Mouse (Mus musculus) intestine, embryonic 16.5 days (tissue): Measurements from ENCODE around the gene Chrnb2. TPM values are rescaled to one million over a fixed set of nuclear protein-coding genes. Genes with fewer than 3 reads are reported as not detected.
A peak's percentile ranks its signal among the peaks of the same experiment; 100 is the strongest.

Experiments
- ATAC-seq: fragments of 200-750 bp; cut with Nextera tagmentation; 2 replicates; pipeline ENCODE4 v1.8.0; 2017; ENCODE audit warnings: moderate TSS enrichment, moderate library complexity
- H3K27ac ChIP-seq: fragments of 300-500 bp; sonication (generic); 2 replicates; pipeline ENCODE4 v1.5.1; 2014; ENCODE audit warnings: mild to moderate bottlenecking, low read length
- H3K27me3 ChIP-seq: fragments of 300-500 bp; sonication (generic); replicated peaks from 2 replicates; pipeline ENCODE4 v1.6.1; 2014; ENCODE audit warnings: low read length, control low read depth, mixed read lengths; ENCODE audit not compliant: control insufficient read depth, insufficient read depth
- H3K36me3 ChIP-seq: fragments of 300-500 bp; sonication (generic); 2 replicates; pipeline ENCODE4 v1.6.1; 2014; ENCODE audit warnings: low read length, control low read depth; ENCODE audit not compliant: control insufficient read depth, insufficient read depth
- H3K4me1 ChIP-seq: fragments of 300-500 bp; sonication (generic); 2 replicates; pipeline ENCODE4 v1.6.1; 2014; ENCODE audit warnings: low read length, control low read depth, mixed read lengths; ENCODE audit not compliant: control insufficient read depth, insufficient read depth
- H3K4me2 ChIP-seq: fragments of 300-500 bp; sonication (generic); 2 replicates; pipeline ENCODE4 v1.6.1; 2014; ENCODE audit warnings: low read depth, low read length, control low read depth
- H3K4me3 ChIP-seq: fragments of 300-500 bp; sonication (generic); 2 replicates; pipeline ENCODE4 v1.5.1; 2014; ENCODE audit warnings: mild to moderate bottlenecking, low read length
- H3K9ac ChIP-seq: fragments of 300-500 bp; sonication (generic); 2 replicates; pipeline ENCODE4 v1.6.1; 2014; ENCODE audit warnings: low read depth, low read length
- H3K9me3 ChIP-seq: fragments of 300-500 bp; sonication (generic); 2 replicates; pipeline ENCODE4 v1.6.1; 2016; ENCODE audit warnings: low read length, control low read depth; ENCODE audit not compliant: control insufficient read depth
- WGBS: fragments of 180-500 bp; shearing (Covaris S2); extraction: QIAGEN DNeasy Blood & Tissue Kit; methylation state at CpG from one replicate; pipeline ENCODE4 v1.1.7; 2014; 5-methylcytosine and 5-hydroxymethylcytosine counted together
- polyA plus RNA-seq: library from polyadenylated mRNA; unstranded; fragments of >200 nt; fragmentation: Nextera tagmentation; extraction: Ambion mirVana; gene quantifications from 2 replicates; pipeline ENCODE4 v1.2.1, GENCODE M21; 2015

The Chrnb2 gene
- polyA plus RNA-seq, 1 experiment from 2014 or later, result 1.5 TPM

DNA sequence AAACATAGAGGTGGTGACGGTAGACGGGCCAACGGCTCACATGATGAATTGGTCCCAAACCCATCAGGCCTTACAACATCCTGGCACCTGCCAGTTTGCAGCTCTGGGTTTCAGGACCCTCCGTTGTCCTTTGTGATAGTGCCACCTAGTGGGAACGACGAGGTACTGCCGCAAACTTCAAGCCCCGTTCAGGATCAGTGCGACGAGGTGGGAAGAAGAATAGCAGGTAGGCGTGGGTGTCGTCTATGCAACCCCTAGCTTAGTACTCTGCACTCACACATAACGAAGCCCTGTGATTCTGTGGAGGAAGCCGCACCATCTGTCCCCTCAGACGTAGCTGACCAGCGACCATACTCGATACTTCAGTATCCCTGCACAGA lies 8.1 kb upstream of the Chrnb2 start:
- no peaks in the 10 kb centered on the region for H3K27me3 ChIP-seq
- under 1% methylated on average over 17 of the region's 17 CpGs for WGBS
- no peaks in the 10 kb centered on the region for H3K9me3 ChIP-seq
- peak overlapping the region; percentile 100 for H3K9ac ChIP-seq
- peaks cover 7% of the 10 kb centered on the region; the same call in 1 of the 2 replicates for H3K36me3 ChIP-seq
- H3K4me1 ChIP-seq, result peaks cover 26% of the 10 kb centered on the region
- peak overlapping the region; percentile 93 for H3K4me3 ChIP-seq
- H3K4me2 ChIP-seq, result peak overlapping the region; percentile 93
- peak; percentile 73 for ATAC-seq
- H3K27ac ChIP-seq, result peak overlapping the region; percentile 97

DNA sequence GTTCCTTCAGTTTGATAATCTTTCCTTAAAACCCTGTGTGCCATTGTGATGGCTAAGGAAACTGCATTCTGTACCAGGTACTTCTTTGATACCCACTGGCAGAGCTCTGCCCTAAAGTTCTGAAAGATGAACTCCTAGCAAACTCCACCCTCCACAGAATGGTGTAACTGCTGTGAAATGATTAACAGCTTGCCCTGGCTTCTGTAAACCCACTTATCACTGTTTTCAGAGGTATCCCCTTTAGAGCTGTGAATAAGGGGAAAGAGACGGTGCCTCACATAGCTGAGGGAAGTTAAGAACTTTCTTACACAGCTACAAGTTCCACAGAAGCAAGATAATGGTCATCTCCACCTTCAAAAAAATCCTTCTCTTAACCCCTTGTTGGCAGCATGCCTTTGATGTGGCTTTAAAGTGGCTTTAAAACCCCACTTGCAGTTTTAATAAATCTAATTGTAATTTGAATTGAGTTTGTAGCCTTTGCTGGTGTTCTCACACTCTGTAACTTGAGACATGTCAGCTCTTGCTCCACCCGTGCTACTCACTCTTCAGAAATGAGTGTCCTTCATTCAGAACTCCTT lies 6.1 kb upstream of the Chrnb2 start:
- H3K4me1 ChIP-seq, result peaks cover 20% of the 10 kb centered on the region
- H3K9me3 ChIP-seq, result no peaks in the 10 kb centered on the region
- H3K4me2 ChIP-seq, result no peak overlapping the region
- no peak overlapping the region for H3K4me3 ChIP-seq
- 37% methylated on average over 2 of the region's 2 CpGs for WGBS
- H3K27ac ChIP-seq, result no peak overlapping the region
- no peak for ATAC-seq
- no peaks in the 10 kb centered on the region for H3K36me3 ChIP-seq
- H3K9ac ChIP-seq, result no peak overlapping the region
- H3K27me3 ChIP-seq, result no peaks in the 10 kb centered on the region

DNA sequence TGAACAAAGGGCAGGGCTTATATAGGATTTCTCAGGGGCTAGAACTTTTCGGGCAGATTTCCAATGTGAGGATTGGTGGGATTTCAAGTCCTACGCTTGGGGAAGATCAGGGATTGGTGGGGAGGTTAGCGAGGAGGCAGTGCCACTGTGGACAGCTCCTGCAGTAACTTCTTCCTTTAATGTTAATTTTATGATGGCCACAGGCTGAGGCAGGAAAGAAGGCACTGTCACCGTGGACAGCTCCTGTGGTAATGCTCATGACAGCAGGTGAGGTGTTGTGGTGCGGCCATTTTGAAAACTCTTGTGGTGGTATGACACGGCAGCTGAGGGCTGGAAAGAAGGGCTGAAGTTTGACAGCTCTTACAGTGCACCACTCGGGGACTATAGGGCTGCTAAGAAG lies 5.2 kb upstream of the Chrnb2 start:
- H3K4me3 ChIP-seq, result no peak overlapping the region
- H3K4me2 ChIP-seq, result no peak overlapping the region
- no peak overlapping the region for H3K27ac ChIP-seq
- H3K36me3 ChIP-seq, result no peaks in the 10 kb centered on the region
- 68% methylated on average over 7 of the region's 7 CpGs for WGBS
- peaks cover 12% of the 10 kb centered on the region for H3K4me1 ChIP-seq
- ATAC-seq, result no peak
- H3K9ac ChIP-seq, result no peak overlapping the region
- no peaks in the 10 kb centered on the region for H3K9me3 ChIP-seq
- no peaks in the 10 kb centered on the region for H3K27me3 ChIP-seq

DNA sequence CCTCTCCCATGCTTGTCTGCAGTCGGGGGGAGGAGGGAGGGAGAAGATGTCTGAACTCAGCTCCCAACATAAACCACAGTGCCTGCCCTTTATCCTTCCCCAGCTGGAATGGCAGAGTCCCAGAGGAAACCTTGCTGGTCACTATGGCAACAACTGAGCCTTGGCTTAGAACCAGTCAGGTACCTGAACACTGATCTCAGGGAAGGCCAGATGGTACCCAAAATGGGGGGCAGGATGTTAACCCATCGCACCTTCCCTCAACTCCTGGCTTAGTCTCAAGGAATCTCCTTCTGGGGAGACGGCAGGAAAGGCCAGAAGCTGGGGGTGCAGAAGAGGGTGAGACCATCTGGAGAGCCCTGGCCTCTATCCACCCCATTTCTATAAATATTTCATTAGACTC lies 4.6 kb downstream of the Chrnb2 start:
- no peaks in the 10 kb centered on the region for H3K36me3 ChIP-seq
- no peak overlapping the region for H3K4me2 ChIP-seq
- H3K4me1 ChIP-seq, result peaks cover 8% of the 10 kb centered on the region
- H3K27ac ChIP-seq, result no peak overlapping the region
- H3K27me3 ChIP-seq, result peaks cover 5% of the 10 kb centered on the region; the same call in 1 of the 2 replicates
- no peak overlapping the region for H3K4me3 ChIP-seq
- WGBS, result 67% methylated on average over 2 of the region's 3 CpGs
- ATAC-seq, result no peak
- H3K9ac ChIP-seq, result no peak overlapping the region
- no peaks in the 10 kb centered on the region for H3K9me3 ChIP-seq

DNA sequence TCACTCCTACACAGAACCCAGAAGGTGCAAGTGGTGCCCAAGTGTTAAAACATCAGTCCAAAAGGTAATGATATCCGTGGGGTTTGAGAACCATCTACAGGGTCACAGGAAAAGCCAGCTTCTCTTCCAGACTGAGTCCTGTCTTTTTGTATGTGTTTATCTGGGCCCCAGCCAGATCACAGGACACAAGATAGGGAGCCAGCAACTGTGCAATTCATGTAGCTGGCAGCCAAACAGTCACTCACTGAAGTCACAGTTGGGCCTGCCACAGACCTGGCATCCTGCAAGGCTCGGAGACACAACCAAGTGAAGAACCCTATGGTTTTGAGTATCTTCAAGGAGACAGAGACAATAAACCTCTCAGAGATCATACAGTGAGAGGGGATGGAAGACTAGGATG lies 6.6 kb downstream of the Chrnb2 start:
- H3K4me3 ChIP-seq, result no peak overlapping the region
- H3K9me3 ChIP-seq, result no peaks in the 10 kb centered on the region
- no peaks in the 10 kb centered on the region; the same call in 1 of the 2 replicates for H3K27me3 ChIP-seq
- no peak overlapping the region for H3K4me2 ChIP-seq
- H3K27ac ChIP-seq, result no peak overlapping the region
- ATAC-seq, result no peak
- H3K9ac ChIP-seq, result no peak overlapping the region
- H3K36me3 ChIP-seq, result no peaks in the 10 kb centered on the region
- H3K4me1 ChIP-seq, result no peaks in the 10 kb centered on the region
- WGBS, result 81% methylated on average over 2 of the region's 2 CpGs

DNA sequence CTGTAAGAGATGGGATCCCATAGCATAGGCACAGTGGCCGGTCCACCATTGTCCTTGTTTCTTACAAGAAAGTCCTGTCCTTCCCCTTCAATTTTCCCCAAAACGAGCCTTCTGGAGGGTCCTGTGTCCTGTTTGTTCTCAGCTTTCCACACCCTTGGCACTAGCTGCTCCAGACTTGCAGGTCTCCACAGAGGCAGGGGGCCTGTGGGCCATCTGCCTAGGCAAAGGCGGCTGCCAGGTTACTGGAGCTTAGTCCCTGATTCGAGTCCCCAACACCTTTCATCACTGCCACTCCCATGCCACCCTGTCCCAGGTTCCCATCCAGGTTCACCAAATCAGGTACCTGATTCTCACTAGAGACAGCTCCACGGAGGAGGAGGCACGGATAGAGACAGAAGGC lies 9.1 kb downstream of the Chrnb2 start:
- Histone ChIP-seq H3K27ac (no peak overlapping the region), H3K4me1 (no peaks in the 10 kb centered on the region), H3K36me3 (no peaks in the 10 kb centered on the region), H3K9me3 (no peaks in the 10 kb centered on the region), H3K4me3 (no peak overlapping the region), H3K9ac (no peak overlapping the region), H3K27me3 (no peaks in the 10 kb centered on the region), H3K4me2 (no peak overlapping the region)
- no peak for ATAC-seq
- WGBS, result 71% methylated on average over 6 of the region's 6 CpGs

DNA sequence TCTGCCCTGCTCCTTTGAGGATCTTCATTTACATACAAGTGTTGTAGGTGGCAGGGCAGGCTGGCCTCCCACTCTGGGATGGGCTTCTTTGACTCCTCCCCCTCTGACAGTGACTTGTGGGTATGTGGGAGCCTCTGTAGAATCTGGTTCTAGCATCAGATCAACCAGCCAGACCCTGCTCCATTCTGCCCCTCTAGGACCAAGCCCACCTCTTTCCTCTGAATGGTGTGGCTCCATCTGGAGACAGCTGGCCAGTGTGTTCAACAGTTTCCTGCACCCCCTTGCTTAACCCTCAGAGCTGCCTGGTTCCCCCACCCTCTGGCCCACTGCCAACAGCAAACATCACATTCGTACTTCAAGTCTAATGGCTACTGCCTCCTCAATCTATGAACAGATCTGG lies 12.1 kb downstream of the Chrnb2 start:
- no peak overlapping the region for H3K27ac ChIP-seq
- ATAC-seq, result peak; percentile 62
- no peaks in the 10 kb centered on the region for H3K9me3 ChIP-seq
- H3K4me3 ChIP-seq, result no peak overlapping the region
- no peak overlapping the region for H3K4me2 ChIP-seq
- WGBS, result 11% methylated on average over 1 of the region's 1 CpGs
- H3K4me1 ChIP-seq, result no peaks in the 10 kb centered on the region
- no peaks in the 10 kb centered on the region for H3K36me3 ChIP-seq
- H3K27me3 ChIP-seq, result no peaks in the 10 kb centered on the region
- H3K9ac ChIP-seq, result no peak overlapping the region

DNA sequence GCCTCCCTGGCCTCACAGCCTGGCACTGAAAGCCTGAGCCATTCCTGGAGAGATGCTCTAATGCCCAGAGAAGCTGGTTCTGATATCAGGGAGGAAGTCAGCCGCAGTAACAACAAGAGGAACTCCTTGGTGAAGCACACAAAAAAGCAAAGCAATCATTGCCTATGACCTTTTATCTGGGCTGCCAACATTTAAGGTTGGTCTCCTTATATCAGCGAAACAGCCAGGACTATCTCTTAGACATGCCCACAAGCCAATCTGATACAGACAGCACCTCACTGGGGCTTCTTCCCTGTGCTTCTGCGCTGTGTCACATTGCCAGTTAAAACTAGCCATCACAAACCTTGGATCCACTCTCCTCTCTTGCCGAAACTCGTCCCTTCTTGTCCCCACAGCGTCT lies 25.9 kb downstream of the Chrnb2 start:
- no peak for ATAC-seq
- no peak overlapping the region for H3K27ac ChIP-seq
- H3K36me3 ChIP-seq, result peaks cover 17% of the 10 kb centered on the region; the same call in 1 of the 2 replicates
- no peak overlapping the region for H3K4me3 ChIP-seq
- no peak overlapping the region for H3K9ac ChIP-seq
- WGBS, result 95% methylated on average over 6 of the region's 6 CpGs
- H3K4me1 ChIP-seq, result no peaks in the 10 kb centered on the region
- H3K4me2 ChIP-seq, result no peak overlapping the region
- H3K9me3 ChIP-seq, result no peaks in the 10 kb centered on the region
- H3K27me3 ChIP-seq, result no peaks in the 10 kb centered on the region

DNA sequence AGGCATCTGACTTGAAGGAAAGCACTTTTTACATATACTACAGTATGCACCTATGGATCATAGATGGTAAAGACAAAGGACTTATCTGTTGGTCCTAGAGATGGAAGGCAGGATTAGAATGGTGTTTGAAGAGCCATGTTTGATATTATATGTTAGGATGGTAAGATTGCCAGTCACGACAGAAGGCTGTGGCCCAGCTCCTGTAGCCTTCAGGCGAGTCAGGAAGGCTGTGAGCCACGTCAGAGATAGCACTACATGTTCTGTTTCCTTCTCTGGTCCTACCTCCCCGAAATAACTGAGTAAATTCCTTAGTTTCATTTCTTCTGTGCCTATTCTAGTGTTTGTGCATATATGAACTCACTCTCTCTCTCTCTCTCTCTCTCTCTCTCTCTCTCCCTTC lies 32.3 kb downstream of the Chrnb2 start:
- 89% methylated on average over 4 of the region's 4 CpGs for WGBS
- Histone ChIP-seq H3K4me3 (no peak overlapping the region), H3K36me3 (no peaks in the 10 kb centered on the region), H3K4me2 (no peak overlapping the region), H3K9me3 (no peaks in the 10 kb centered on the region), H3K4me1 (peaks cover 9% of the 10 kb centered on the region), H3K27ac (no peak overlapping the region), H3K27me3 (no peaks in the 10 kb centered on the region), H3K9ac (no peak overlapping the region)
- ATAC-seq, result no peak
